Mouse (Mus musculus) bone marrow, adult 2 months (tissue): ENCODE measurements around the gene Hdhd3.

Experiments
- CTCF ChIP-seq: fragments of 200-500 bp; IDR thresholded peaks from 2 replicates; pipeline ENCODE4 v1.5.1; 2011; ENCODE audit warnings: low read length, control low read depth; ENCODE audit not compliant: control insufficient read depth, insufficient read depth
- POLR2A ChIP-seq: fragments of 200-500 bp; IDR thresholded peaks from 2 replicates; pipeline ENCODE4 v1.6.1; 2011; ENCODE audit warnings: low read depth, mild to moderate bottlenecking, control low read depth, low read length, borderline replicate concordance; ENCODE audit not compliant: control insufficient read depth

GRCm38 (mm10) chr4:62468158-62468557, 35.1 kb downstream of the Hdhd3 start:
- TF ChIP-seq CTCF: no peak
- no peak for TF ChIP-seq POLR2A
